Mouse (Mus musculus) heart, adult 2 months (tissue): ENCODE measurements at regions not wholly inside any gene's neighbourhood (a gene's known extent, or its start where the extent isn't known, plus 50 kb on each side); places are given as distances from the start of the nearest gene placed in this dataset.

Source experiments
- CTCF ChIP-seq: fragments of 200-600 bp; IDR thresholded peaks from 2 replicates; pipeline ENCODE4 v1.8.1; 2022; ENCODE audit warnings: antibody characterized with exemption, mild to moderate bottlenecking, moderate library complexity
- EP300 ChIP-seq: fragments of 200-500 bp; IDR thresholded peaks from 2 replicates; pipeline ENCODE4 v1.6.1; 2011; ENCODE audit warnings: low read depth, low read length, control low read depth; ENCODE audit not compliant: insufficient read depth
- POLR2A ChIP-seq: fragments of 200-500 bp; IDR thresholded peaks from 2 replicates; pipeline ENCODE4 v1.6.1; 2011; ENCODE audit warnings: mild to moderate bottlenecking, low read depth, low read length, control low read depth; ENCODE audit not compliant: insufficient read depth

GRCm38 (mm10) chr7:125271356-125271755 is 173.1 kb upstream of the Kdm8 start:
- TF ChIP-seq CTCF: no peak
- TF ChIP-seq POLR2A: no peak
- no peak for TF ChIP-seq EP300
